Mouse (Mus musculus): ENCODE data around the gene Hoxd12.

DNA sequence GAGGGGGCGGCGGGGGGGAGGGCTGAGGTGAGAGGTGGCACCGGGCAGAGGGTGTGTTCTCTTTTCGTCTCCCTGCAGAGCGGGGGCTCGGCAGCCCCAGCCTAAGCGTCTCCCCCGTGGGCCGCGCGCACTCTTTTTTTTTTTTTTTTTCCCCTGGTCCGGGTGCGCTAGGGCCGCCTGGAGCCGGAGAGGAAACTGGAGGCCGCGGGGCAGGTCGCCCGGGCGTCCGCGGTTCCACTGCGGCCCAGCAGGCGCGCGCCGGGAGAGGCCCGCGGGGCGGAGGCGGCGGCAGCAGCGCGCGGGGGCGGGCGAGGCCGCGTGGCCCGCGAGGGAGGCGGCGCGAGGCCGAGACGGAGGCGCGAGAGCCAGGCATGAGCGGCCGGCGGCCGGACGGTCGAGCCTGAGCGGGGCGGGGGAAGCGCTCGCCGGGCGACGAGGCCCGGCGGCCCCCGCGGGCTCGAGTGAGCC, 30.2 kb downstream of the Hoxd12 start:
- TF ChIP-seq CTCF (IDR thresholded peaks at IDR 0.05; ENCODE audit: borderline replicate concordance, insufficient read depth, low read length) (no peak), POLR2A (IDR thresholded peaks at IDR 0.05; ENCODE audit: low read depth, low read length) (no peak)
